Mouse (Mus musculus): Measurements from ENCODE around the gene Cbx1.

DNA sequence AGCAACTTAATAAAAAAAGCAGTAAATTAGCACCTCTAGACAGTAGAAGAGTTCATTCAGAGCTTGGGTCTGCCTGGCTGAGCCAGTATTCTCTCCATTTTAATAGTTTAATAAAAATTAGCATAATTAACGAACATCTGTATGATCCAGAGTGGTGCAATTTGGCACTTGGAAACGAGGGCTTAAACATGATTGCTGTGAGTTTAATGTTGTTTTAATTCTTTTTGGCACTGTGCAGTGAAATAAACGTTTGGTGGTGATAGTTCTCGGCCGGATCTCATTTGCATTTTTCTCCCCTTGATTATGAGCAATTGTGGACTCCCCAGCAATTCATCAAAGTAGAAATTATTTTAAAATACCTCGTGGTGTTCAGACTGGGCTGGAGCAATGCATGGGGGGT lies 42.3 kb upstream of the Cbx1 start:
- no peak for TF ChIP-seq EP300 (optimal IDR thresholded peaks at IDR 0.05)
- TF ChIP-seq CTCF (IDR thresholded peaks at IDR 0.05; ENCODE audit: low read depth): no peak

Measured in stomach, postnatal 0 days (tissue).